Comparison of ENCODE assay signal across 8 mouse cellular contexts in the genomic region with DNA sequence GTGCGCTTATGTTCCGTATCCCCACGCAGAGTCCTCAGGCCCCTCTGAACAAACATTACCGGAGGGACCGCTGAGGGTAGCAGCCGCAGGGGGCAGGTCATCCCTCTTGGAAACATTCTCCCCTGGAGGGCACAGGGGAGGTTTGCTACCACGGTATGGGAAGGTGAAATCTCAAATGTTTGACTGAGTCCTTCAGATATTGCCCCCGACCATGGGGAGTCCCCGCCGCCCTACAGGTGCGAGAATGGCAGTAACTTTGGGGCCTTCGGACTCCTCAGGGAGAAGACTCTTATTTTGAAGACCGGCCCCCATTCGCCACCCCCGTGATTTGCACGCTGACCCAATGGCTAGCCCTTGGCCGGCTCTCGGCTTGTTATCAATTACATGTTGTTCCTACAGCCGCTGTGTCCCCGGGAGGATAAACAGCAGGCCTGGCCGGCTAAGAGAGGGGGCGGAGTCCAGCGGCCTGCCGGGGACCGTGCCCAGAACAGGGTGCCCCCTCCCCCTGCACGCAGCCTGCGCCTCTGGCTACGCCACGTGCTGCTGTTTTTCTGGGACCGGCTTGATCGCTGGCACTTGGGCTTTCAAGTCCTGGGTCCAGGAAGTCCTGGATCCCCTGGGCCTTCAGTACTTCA. TPM values are rescaled to one million over a fixed set of nuclear protein-coding genes. Genes with fewer than 3 reads are reported as not detected.
DNase-seq lines count a peak whose midpoint lies in the region; ATAC-seq and TF ChIP-seq lines count a peak whose summit lies in the region.

No protein-coding gene starts in this region.

- H3K9me3 ChIP-seq in forebrain, embryonic 11.5 days (ENCODE audit: control insufficient read depth, low read length) = no peaks in the 10 kb centered on the region
- H3K9me3 ChIP-seq in heart, embryonic 13.5 days = no peaks in the 10 kb centered on the region
- H3K9me3 ChIP-seq in kidney, embryonic 16.5 days (ENCODE audit: low read length) = no peaks in the 10 kb centered on the region
- H3K9me3 ChIP-seq in limb, embryonic 14.5 days (ENCODE audit: control insufficient read depth, low read length) = no peaks in the 10 kb centered on the region
- H3K9me3 ChIP-seq in midbrain, embryonic 16.5 days (replicated peaks; ENCODE audit: control insufficient read depth, low read length, poor library complexity, severe bottlenecking) = no peaks in the 10 kb centered on the region

- no peak overlapping the region for H3K27ac ChIP-seq in forebrain, embryonic 11.5 days (ENCODE audit: low read depth, low read length)
- H3K27ac ChIP-seq in heart, embryonic 13.5 days (replicated peaks) = peak overlapping the region; percentile 85
- peak overlapping the region; percentile 7 for H3K27ac ChIP-seq in kidney, embryonic 16.5 days (ENCODE audit: low read length)
- H3K27ac ChIP-seq in limb, embryonic 14.5 days (replicated peaks; ENCODE audit: low read depth, low read length) = no peak overlapping the region
- H3K27ac ChIP-seq in midbrain, embryonic 16.5 days (ENCODE audit: low read length) = peak overlapping the region; percentile 70
- peak overlapping the region; percentile 80 for H3K27ac ChIP-seq in testis, adult 2 months (ENCODE audit: control insufficient read depth, insufficient read depth, low read depth, low read length)

- H3K9ac ChIP-seq in forebrain, embryonic 11.5 days (ENCODE audit: low read length) = peak overlapping the region; percentile 48
- peak overlapping the region; percentile 84 for H3K9ac ChIP-seq in heart, embryonic 13.5 days
- peak overlapping the region; percentile 76 for H3K9ac ChIP-seq in kidney, embryonic 16.5 days (replicated peaks; ENCODE audit: low read length)
- peak overlapping the region; percentile 66 for H3K9ac ChIP-seq in limb, embryonic 14.5 days (ENCODE audit: low read depth, low read length, severe bottlenecking)
- peak overlapping the region; percentile 70 for H3K9ac ChIP-seq in midbrain, embryonic 16.5 days (ENCODE audit: low read depth, low read length)

- TF ChIP-seq POLR2A in limb, embryonic 14.5 days (IDR thresholded peaks at IDR 0.05; ENCODE audit: borderline replicate concordance, extremely low read depth, insufficient read depth, insufficient read length) = no peak
- no peak for TF ChIP-seq POLR2A in testis, adult 2 months (IDR thresholded peaks at IDR 0.05; ENCODE audit: control insufficient read depth, low read depth, low read length)

- peaks cover 6% of the 10 kb centered on the region; the same call in 1 of the 2 replicates for H3K4me1 ChIP-seq in forebrain, embryonic 11.5 days (replicated peaks; ENCODE audit: control insufficient read depth, insufficient read depth, low read length)
- peaks cover 22% of the 10 kb centered on the region for H3K4me1 ChIP-seq in heart, embryonic 13.5 days
- peaks cover 13% of the 10 kb centered on the region for H3K4me1 ChIP-seq in kidney, embryonic 16.5 days (ENCODE audit: insufficient read depth, low read length)
- peaks cover 15% of the 10 kb centered on the region for H3K4me1 ChIP-seq in limb, embryonic 14.5 days (ENCODE audit: control insufficient read depth, insufficient read depth, low read length)
- peaks cover 10% of the 10 kb centered on the region for H3K4me1 ChIP-seq in midbrain, embryonic 16.5 days (ENCODE audit: control insufficient read depth, insufficient read depth, low read length)
- peaks cover 24% of the 10 kb centered on the region for H3K4me1 ChIP-seq in testis, adult 2 months (ENCODE audit: control insufficient read depth, insufficient read depth, low read length)

- 0% methylated on average over 31 of the region's 31 CpGs for WGBS in forebrain, embryonic 11.5 days
- under 1% methylated on average over 31 of the region's 31 CpGs for WGBS in heart, embryonic 13.5 days
- 0% methylated on average over 31 of the region's 31 CpGs for WGBS in kidney, embryonic 16.5 days
- WGBS in limb, embryonic 14.5 days = 2% methylated on average over 31 of the region's 31 CpGs
- under 1% methylated on average over 31 of the region's 31 CpGs for WGBS in midbrain, embryonic 16.5 days

- ATAC-seq in forebrain, embryonic 11.5 days (replicated peaks; ENCODE audit: low FRiP score) = peak; percentile 76
- peak; percentile 69; the same call in 1 of the 2 replicates for ATAC-seq in heart, embryonic 13.5 days (ENCODE audit: extremely low read depth, insufficient number of reproducible peaks, low FRiP score, low TSS enrichment)
- peak; percentile 87 for ATAC-seq in kidney, embryonic 16.5 days (ENCODE audit: low FRiP score, low TSS enrichment)
- ATAC-seq in limb, embryonic 14.5 days (ENCODE audit: low FRiP score, low read depth) = peak; percentile 66; the same call in 1 of the 2 replicates
- peak; percentile 79 for ATAC-seq in midbrain, embryonic 16.5 days

- H3K4me3 ChIP-seq in forebrain, embryonic 11.5 days (ENCODE audit: low read depth, low read length) = peak overlapping the region; percentile 59
- peak overlapping the region; percentile 64 for H3K4me3 ChIP-seq in heart, embryonic 13.5 days
- H3K4me3 ChIP-seq in kidney, embryonic 16.5 days (ENCODE audit: low read length) = peak overlapping the region; percentile 71
- H3K4me3 ChIP-seq in limb, embryonic 14.5 days (replicated peaks; ENCODE audit: low read length) = peak overlapping the region; percentile 64
- peak overlapping the region; percentile 74 for H3K4me3 ChIP-seq in midbrain, embryonic 16.5 days (ENCODE audit: low read depth, low read length)
- peak overlapping the region; percentile 83 for H3K4me3 ChIP-seq in testis, adult 2 months (ENCODE audit: control insufficient read depth, low read depth, low read length)

- H3K36me3 ChIP-seq in forebrain, embryonic 11.5 days (ENCODE audit: control insufficient read depth, insufficient read depth, low read length) = no peaks in the 10 kb centered on the region
- peaks cover 14% of the 10 kb centered on the region for H3K36me3 ChIP-seq in heart, embryonic 13.5 days
- peaks cover 10% of the 10 kb centered on the region for H3K36me3 ChIP-seq in kidney, embryonic 16.5 days (ENCODE audit: insufficient read depth, low read length)
- H3K36me3 ChIP-seq in limb, embryonic 14.5 days (ENCODE audit: control insufficient read depth, insufficient read depth, low read length) = no peaks in the 10 kb centered on the region
- H3K36me3 ChIP-seq in midbrain, embryonic 16.5 days (ENCODE audit: control insufficient read depth, insufficient read depth, low read length) = no peaks in the 10 kb centered on the region
- H3K36me3 ChIP-seq in testis, adult 2 months (ENCODE audit: control insufficient read depth, insufficient read depth, low read length) = no peaks in the 10 kb centered on the region

- H3K27me3 ChIP-seq in forebrain, embryonic 11.5 days (ENCODE audit: control insufficient read depth, insufficient read depth, low read length) = peaks cover 19% of the 10 kb centered on the region
- peaks cover 40% of the 10 kb centered on the region for H3K27me3 ChIP-seq in heart, embryonic 13.5 days (replicated peaks)
- peaks cover 17% of the 10 kb centered on the region for H3K27me3 ChIP-seq in kidney, embryonic 16.5 days (ENCODE audit: insufficient read depth, low read length)
- peaks cover 23% of the 10 kb centered on the region for H3K27me3 ChIP-seq in limb, embryonic 14.5 days (ENCODE audit: control insufficient read depth, insufficient read depth, low read length)
- H3K27me3 ChIP-seq in midbrain, embryonic 16.5 days (ENCODE audit: control insufficient read depth, insufficient read depth, low read depth, low read length) = peaks cover 9% of the 10 kb centered on the region; the same call in 1 of the 2 replicates
- no peaks in the 10 kb centered on the region for H3K27me3 ChIP-seq in testis, adult 2 months (ENCODE audit: control insufficient read depth, insufficient read depth, low read length)

- peak; percentile 21 to 25 for DNase-seq in thymus, adult 18-20 months
- DNase-seq in thymus, postnatal 25 days = no peak
- DNase-seq in forebrain, embryonic 11.5 days (ENCODE audit: low spot score) = peak; percentile 79
- peak; percentile 56 for DNase-seq in limb, embryonic 14.5 days (ENCODE audit: low spot score)

- peak overlapping the region; percentile 100 for H3K4me2 ChIP-seq in forebrain, embryonic 11.5 days (ENCODE audit: low read depth, low read length, severe bottlenecking)
- H3K4me2 ChIP-seq in heart, embryonic 13.5 days = peak overlapping the region; percentile 95
- peak overlapping the region; percentile 100 for H3K4me2 ChIP-seq in kidney, embryonic 16.5 days (replicated peaks; ENCODE audit: low read depth, low read length)
- peak overlapping the region; percentile 100 for H3K4me2 ChIP-seq in limb, embryonic 14.5 days (replicated peaks; ENCODE audit: low read depth, low read length, severe bottlenecking)
- peak overlapping the region; percentile 97 for H3K4me2 ChIP-seq in midbrain, embryonic 16.5 days (ENCODE audit: low read length)

- no peak for TF ChIP-seq CTCF in testis, adult 2 months (IDR thresholded peaks at IDR 0.05; ENCODE audit: control insufficient read depth, insufficient read depth, insufficient replicate concordance, low read depth, low read length)

RNA-seq across cellular contexts. Expression of gene Klf15, which starts 1.0 kb away (rescaled TPM):
- 2.8 and 3.0 TPM in 2 replicates for polyA plus RNA-seq in forebrain, embryonic 11.5 days (2014; fragmentation: Nextera tagmentation; extraction: Ambion mirVana)
- 5.8 and 7.9 TPM in 2 replicates for polyA plus RNA-seq in heart, embryonic 13.5 days (2015; fragmentation: Nextera tagmentation; extraction: Ambion mirVana)
- polyA plus RNA-seq in kidney, embryonic 16.5 days (2015; fragmentation: Nextera tagmentation; extraction: Ambion mirVana) = 16.1 TPM in 2 replicates
- polyA plus RNA-seq in limb, embryonic 14.5 days (2012; rRNA removed) = 7.0 TPM in 2 replicates
- polyA plus RNA-seq in limb, embryonic 14.5 days (2014; fragmentation: Nextera tagmentation; extraction: Ambion mirVana) = 4.4 and 5.3 TPM in 2 replicates
- polyA plus RNA-seq in midbrain, embryonic 16.5 days (2015; fragmentation: Nextera tagmentation; extraction: Ambion mirVana) = 12.6 and 17.5 TPM in 2 replicates
- polyA plus RNA-seq in testis, adult 2 months (2012; rRNA removed) = 7.6 and 7.7 TPM in 2 replicates

RNA-seq across cellular contexts. Expression of gene Aldh1l1, which starts 22.9 kb away (rescaled TPM):
- polyA plus RNA-seq in forebrain, embryonic 11.5 days (2014; fragmentation: Nextera tagmentation; extraction: Ambion mirVana) = 1.2 and 2.8 TPM in 2 replicates
- polyA plus RNA-seq in heart, embryonic 13.5 days (2015; fragmentation: Nextera tagmentation; extraction: Ambion mirVana) = 1.1 and 1.5 TPM in 2 replicates
- 21.1 and 23.4 TPM in 2 replicates for polyA plus RNA-seq in kidney, embryonic 16.5 days (2015; fragmentation: Nextera tagmentation; extraction: Ambion mirVana)
- 1.3 and 1.5 TPM in 2 replicates for polyA plus RNA-seq in limb, embryonic 14.5 days (2012; rRNA removed)
- polyA plus RNA-seq in limb, embryonic 14.5 days (2014; fragmentation: Nextera tagmentation; extraction: Ambion mirVana) = 1.4 and 2.1 TPM in 2 replicates
- polyA plus RNA-seq in midbrain, embryonic 16.5 days (2015; fragmentation: Nextera tagmentation; extraction: Ambion mirVana) = 46.5 and 72.2 TPM in 2 replicates
- polyA plus RNA-seq in testis, adult 2 months (2012; rRNA removed) = 7.2 and 9.6 TPM in 2 replicates

RNA-seq across cellular contexts. Expression of gene Cfap100, which starts 34.7 kb away (rescaled TPM):
- 1.2 and 1.8 TPM in 2 replicates for polyA plus RNA-seq in forebrain, embryonic 11.5 days (2014; fragmentation: Nextera tagmentation; extraction: Ambion mirVana)
- 0.05 and 0.28 TPM in 2 replicates for polyA plus RNA-seq in heart, embryonic 13.5 days (2015; fragmentation: Nextera tagmentation; extraction: Ambion mirVana)
- polyA plus RNA-seq in kidney, embryonic 16.5 days (2015; fragmentation: Nextera tagmentation; extraction: Ambion mirVana) = 0.49 and 0.62 TPM in 2 replicates
- polyA plus RNA-seq in limb, embryonic 14.5 days (2012; rRNA removed) = 0.78 and 1.0 TPM in 2 replicates
- 0.33 and 1.1 TPM in 2 replicates for polyA plus RNA-seq in limb, embryonic 14.5 days (2014; fragmentation: Nextera tagmentation; extraction: Ambion mirVana)
- polyA plus RNA-seq in midbrain, embryonic 16.5 days (2015; fragmentation: Nextera tagmentation; extraction: Ambion mirVana) = 8.4 TPM in 2 replicates
- polyA plus RNA-seq in testis, adult 2 months (2012; rRNA removed) = 51.7 and 65.0 TPM in 2 replicates

Comparison
In these comparisons a context has a peak if more than half of its experiments do, and no peak if none do; other contexts are left out.
1. H3K27ac ChIP-seq: peak in heart, embryonic 13.5 days (single experiment), kidney, embryonic 16.5 days (single experiment), midbrain, embryonic 16.5 days (single experiment) and testis, adult 2 months (single experiment); none in forebrain, embryonic 11.5 days (single experiment) and limb, embryonic 14.5 days (single experiment).
2. Peak in every context shown above with its lines, with median percentiles within 50 percentile points of each other: ATAC-seq, H3K4me2 ChIP-seq, H3K4me3 ChIP-seq and H3K9ac ChIP-seq.